Mouse (Mus musculus) liver, embryonic 15.5 days (tissue): ENCODE results near the gene Phxr2. TPM values are rescaled to one million over a fixed set of nuclear protein-coding genes. Genes with fewer than 3 reads are reported as not detected.

Source experiments
- polyA plus RNA-seq: library from polyadenylated mRNA; unstranded; fragments of >200 nt; fragmentation: Nextera tagmentation; extraction: Ambion mirVana; gene quantifications from 2 replicates; pipeline ENCODE4 v1.2.1, GENCODE M21; 2015

Phxr2 gene
- polyA plus RNA-seq, 1 experiment from 2014 or later, result not detected

Other genes starting within 250 kb of the Phxr2 start
- gene Atp2b1, start 211.9 kb downstream of the Phxr2 start, polyA plus RNA-seq, result 30.9 and 33.3 TPM in 2 replicates
- 5.0 and 5.8 TPM in 2 replicates for gene Poc1b, start 19.3 kb downstream of the Phxr2 start, polyA plus RNA-seq
- 2.7 and 3.2 TPM in 2 replicates for gene Galnt4, start 18.2 kb downstream of the Phxr2 start, polyA plus RNA-seq
- gene Dusp6, start 136.9 kb upstream of the Phxr2 start, polyA plus RNA-seq, result 19.1 and 25.6 TPM in 2 replicates